Mouse (Mus musculus): Measurements from ENCODE around the gene Scaf1.

GRCm38 (mm10) chr7:45052181-45052861, 36.2 kb upstream of the Scaf1 start:
- TF ChIP-seq MYOG (IDR thresholded peaks at IDR 0.05; ENCODE audit: control insufficient read depth in 1 of 3, insufficient read depth in 1 of 3, insufficient read length in 2 of 3, low read depth in 2 of 3) = no peak
- no peak for TF ChIP-seq USF1 (IDR thresholded peaks at IDR 0.05; ENCODE audit: low read depth)
- TF ChIP-seq POLR2A (IDR thresholded peaks at IDR 0.05; ENCODE audit: insufficient read length, low read depth) = no peak
- TF ChIP-seq REST (IDR thresholded peaks at IDR 0.05; ENCODE audit: insufficient read depth, insufficient read length) = no peak
- no peak for TF ChIP-seq POLR2AphosphoS2 (IDR thresholded peaks at IDR 0.05; ENCODE audit: insufficient read length, low read depth)
- TF ChIP-seq MAX (IDR thresholded peaks at IDR 0.05; ENCODE audit: low read depth) = no peak

All from myocyte (in vitro differentiated cells).